Mouse (Mus musculus) intestine, embryonic 16.5 days (tissue): ENCODE results near the gene Pmp22. TPM values are rescaled to one million over a fixed set of nuclear protein-coding genes. Genes with fewer than 3 reads are reported as not detected.

Source experiments
- ATAC-seq: fragments of 200-750 bp; cut with Nextera tagmentation; 2 replicates; pipeline ENCODE4 v1.8.0; 2017; ENCODE audit warnings: moderate TSS enrichment, moderate library complexity
- H3K27ac ChIP-seq: fragments of 300-500 bp; sonication (generic); 2 replicates; pipeline ENCODE4 v1.5.1; 2014; ENCODE audit warnings: mild to moderate bottlenecking, low read length
- H3K27me3 ChIP-seq: fragments of 300-500 bp; sonication (generic); replicated peaks from 2 replicates; pipeline ENCODE4 v1.6.1; 2014; ENCODE audit warnings: low read length, control low read depth, mixed read lengths; ENCODE audit not compliant: control insufficient read depth, insufficient read depth
- H3K36me3 ChIP-seq: fragments of 300-500 bp; sonication (generic); 2 replicates; pipeline ENCODE4 v1.6.1; 2014; ENCODE audit warnings: low read length, control low read depth; ENCODE audit not compliant: control insufficient read depth, insufficient read depth
- H3K4me1 ChIP-seq: fragments of 300-500 bp; sonication (generic); 2 replicates; pipeline ENCODE4 v1.6.1; 2014; ENCODE audit warnings: low read length, control low read depth, mixed read lengths; ENCODE audit not compliant: control insufficient read depth, insufficient read depth
- H3K4me2 ChIP-seq: fragments of 300-500 bp; sonication (generic); 2 replicates; pipeline ENCODE4 v1.6.1; 2014; ENCODE audit warnings: low read depth, low read length, control low read depth
- H3K4me3 ChIP-seq: fragments of 300-500 bp; sonication (generic); 2 replicates; pipeline ENCODE4 v1.5.1; 2014; ENCODE audit warnings: mild to moderate bottlenecking, low read length
- H3K9ac ChIP-seq: fragments of 300-500 bp; sonication (generic); 2 replicates; pipeline ENCODE4 v1.6.1; 2014; ENCODE audit warnings: low read depth, low read length
- H3K9me3 ChIP-seq: fragments of 300-500 bp; sonication (generic); 2 replicates; pipeline ENCODE4 v1.6.1; 2016; ENCODE audit warnings: low read length, control low read depth; ENCODE audit not compliant: control insufficient read depth
- WGBS: fragments of 180-500 bp; shearing (Covaris S2); extraction: QIAGEN DNeasy Blood & Tissue Kit; methylation state at CpG from one replicate; pipeline ENCODE4 v1.1.7; 2014; 5-methylcytosine and 5-hydroxymethylcytosine counted together
- polyA plus RNA-seq: library from polyadenylated mRNA; unstranded; fragments of >200 nt; fragmentation: Nextera tagmentation; extraction: Ambion mirVana; gene quantifications from 2 replicates; pipeline ENCODE4 v1.2.1, GENCODE M21; 2015

Gene Pmp22
- polyA plus RNA-seq, 1 experiment from 2014 or later = 110 TPM

- no peak for ATAC-seq
- Histone ChIP-seq H3K36me3 (no peaks in the 10 kb centered on the region), H3K9me3 (no peaks in the 10 kb centered on the region), H3K27me3 (no peaks in the 10 kb centered on the region), H3K27ac (no peak overlapping the region), H3K4me2 (no peak overlapping the region), H3K4me1 (peaks cover 15% of the 10 kb centered on the region), H3K4me3 (no peak overlapping the region), H3K9ac (no peak overlapping the region)
- 38% methylated on average over 4 of the region's 4 CpGs for WGBS
Measured at GRCm38 (mm10) chr11:63122776-63123350, 5.9 kb upstream of the Pmp22 start.

DNA sequence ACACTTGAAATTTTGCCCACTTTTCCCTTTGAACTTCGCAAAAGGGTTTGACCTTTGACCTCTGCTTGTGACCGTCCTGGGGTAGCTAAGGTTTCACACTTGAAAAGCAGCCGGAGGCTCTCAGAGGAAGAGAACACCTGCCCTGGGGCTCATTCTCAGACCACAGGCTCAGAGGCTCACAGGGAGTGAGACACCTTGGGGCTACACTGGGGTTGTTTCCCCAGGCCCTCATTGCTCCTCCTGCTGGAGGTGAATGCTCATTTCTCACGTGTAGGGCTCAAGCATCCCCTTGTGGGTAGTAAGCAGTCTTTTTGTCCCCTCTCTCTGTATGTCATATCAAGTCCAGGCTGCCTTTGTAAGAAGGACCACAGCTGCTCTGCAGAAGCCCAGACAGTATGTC, 4.5 kb upstream of the Pmp22 start:
- Histone ChIP-seq H3K4me2 (no peak overlapping the region), H3K9ac (no peak overlapping the region), H3K27ac (no peak overlapping the region), H3K36me3 (no peaks in the 10 kb centered on the region), H3K27me3 (no peaks in the 10 kb centered on the region), H3K4me3 (no peak overlapping the region), H3K4me1 (peaks cover 19% of the 10 kb centered on the region), H3K9me3 (no peaks in the 10 kb centered on the region)
- no peak for ATAC-seq
- whole genome bisulfite sequencing = 16% methylated on average over 4 of the region's 4 CpGs

DNA sequence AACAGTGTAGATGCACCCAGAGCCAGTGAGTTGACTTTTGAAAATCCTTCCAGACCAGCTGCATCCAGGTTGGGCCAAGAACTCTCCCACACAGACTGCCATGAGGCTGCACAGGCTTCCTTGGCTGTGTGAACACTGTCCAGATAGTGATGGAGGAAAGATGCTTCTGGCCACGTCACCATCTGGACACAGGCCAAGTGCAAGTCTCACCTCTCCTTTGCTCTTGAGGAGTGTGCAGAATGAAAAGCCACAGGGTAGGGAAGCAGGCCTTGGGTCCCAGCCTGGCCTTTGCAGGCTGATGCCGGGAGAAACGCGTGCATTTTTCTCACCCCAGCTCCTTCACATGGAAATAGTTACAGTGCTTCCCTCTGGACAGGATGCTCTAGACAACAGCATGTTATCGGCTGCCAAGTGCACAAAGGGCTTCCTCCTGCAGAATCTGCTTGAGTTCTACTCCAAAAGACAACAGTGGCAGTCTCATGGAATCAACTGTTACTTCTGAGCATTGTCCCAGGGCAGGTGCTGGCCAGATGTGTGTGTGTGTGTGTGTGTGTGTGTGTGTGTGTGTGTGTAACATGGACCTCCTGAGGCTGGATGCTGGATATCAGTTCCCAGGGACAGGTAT, 2.8 kb upstream of the Pmp22 start:
- Histone ChIP-seq H3K9me3 (no peaks in the 10 kb centered on the region), H3K27ac (peak overlapping the region; percentile 45), H3K36me3 (no peaks in the 10 kb centered on the region), H3K9ac (no peak overlapping the region), H3K27me3 (peaks cover 5% of the 10 kb centered on the region), H3K4me2 (no peak overlapping the region), H3K4me3 (no peak overlapping the region), H3K4me1 (peaks cover 32% of the 10 kb centered on the region)
- 47% methylated on average over 5 of the region's 5 CpGs for WGBS
- peak; percentile 59 for ATAC-seq

- WGBS = 81% methylated on average over 8 of the region's 8 CpGs
- H3K27ac ChIP-seq = no peak overlapping the region
- ATAC-seq = no peak
- H3K4me3 ChIP-seq = no peak overlapping the region
- H3K27me3 ChIP-seq = peaks cover 13% of the 10 kb centered on the region
- no peak overlapping the region for H3K4me2 ChIP-seq
- H3K9me3 ChIP-seq = no peaks in the 10 kb centered on the region
- H3K9ac ChIP-seq = no peak overlapping the region
- H3K4me1 ChIP-seq = peaks cover 35% of the 10 kb centered on the region
- H3K36me3 ChIP-seq = no peaks in the 10 kb centered on the region
Measured at GRCm38 (mm10) chr11:63126976-63127375, 1.8 kb upstream of the Pmp22 start.

DNA sequence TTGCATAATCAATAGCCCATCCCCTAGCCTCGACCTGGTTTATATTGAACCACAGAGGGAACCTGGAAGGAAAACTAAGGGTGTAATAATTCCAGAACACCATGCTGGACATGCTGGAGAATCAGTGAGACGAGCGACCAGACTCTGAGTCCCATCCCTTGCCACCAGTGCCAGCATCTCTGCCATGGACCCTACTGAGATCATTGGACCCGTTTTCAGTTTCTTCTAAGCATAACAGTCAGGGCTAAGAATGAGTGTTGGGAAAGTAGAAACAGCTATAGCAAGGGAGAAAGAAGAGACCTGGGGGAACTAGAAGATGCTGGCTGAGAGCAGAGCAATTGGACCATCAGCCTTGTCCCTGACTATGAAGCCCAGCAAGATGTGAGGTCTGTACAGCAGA, 1.3 kb upstream of the Pmp22 start:
- WGBS = 83% methylated on average over 4 of the region's 4 CpGs
- Histone ChIP-seq H3K4me1 (peaks cover 35% of the 10 kb centered on the region), H3K27me3 (peaks cover 18% of the 10 kb centered on the region), H3K9me3 (no peaks in the 10 kb centered on the region), H3K4me3 (no peak overlapping the region), H3K27ac (no peak overlapping the region), H3K9ac (no peak overlapping the region), H3K4me2 (no peak overlapping the region), H3K36me3 (no peaks in the 10 kb centered on the region)
- no peak for ATAC-seq

- Histone ChIP-seq H3K4me3 (peak overlapping the region; percentile 6), H3K27me3 (peaks cover 24% of the 10 kb centered on the region), H3K9me3 (no peaks in the 10 kb centered on the region), H3K36me3 (no peaks in the 10 kb centered on the region), H3K9ac (no peak overlapping the region), H3K4me1 (peaks cover 34% of the 10 kb centered on the region), H3K27ac (no peak overlapping the region), H3K4me2 (peak overlapping the region; percentile 19; the same call in 1 of the 2 replicates)
- ATAC-seq = no peak
- WGBS = 28% methylated on average over 9 of the region's 9 CpGs
Measured at GRCm38 (mm10) chr11:63129375-63129774, 593 bp downstream of the Pmp22 start.

- Histone ChIP-seq H3K9ac (no peak overlapping the region), H3K9me3 (no peaks in the 10 kb centered on the region), H3K4me3 (0 out of 2 replicates have a peak overlapping the region, but pooled peaks have one; percentile 17), H3K4me1 (peaks cover 34% of the 10 kb centered on the region), H3K27ac (no peak overlapping the region), H3K36me3 (no peaks in the 10 kb centered on the region), H3K4me2 (0 out of 2 replicates have a peak overlapping the region, but pooled peaks have one; percentile 2), H3K27me3 (peaks cover 24% of the 10 kb centered on the region)
- 33% methylated on average over 12 of the region's 12 CpGs for WGBS
- ATAC-seq = no peak
Measured at GRCm38 (mm10) chr11:63129840-63130239, 1.1 kb downstream of the Pmp22 start.

DNA sequence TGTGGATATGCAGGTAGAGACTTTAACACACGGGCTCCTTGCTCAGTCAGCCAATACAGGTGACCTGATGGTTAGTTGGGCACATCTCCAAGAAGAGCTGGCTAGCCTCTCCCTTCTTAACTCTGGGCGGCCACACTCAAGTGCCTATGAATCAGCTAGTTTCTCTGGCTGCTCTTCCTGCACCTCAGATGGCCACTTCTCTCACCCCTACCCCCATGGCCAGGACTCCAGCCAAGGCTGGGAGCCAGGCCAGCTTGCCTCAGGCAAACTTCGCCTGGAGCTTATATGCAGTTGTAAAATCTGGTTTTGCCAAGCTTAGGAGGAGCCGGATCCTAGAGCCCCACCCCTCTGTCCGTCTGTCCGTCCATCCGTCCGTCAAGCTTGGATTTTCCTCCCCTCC, 1.7 kb downstream of the Pmp22 start:
- Histone ChIP-seq H3K27ac (peak overlapping the region; percentile 96; the same call in 1 of the 2 replicates), H3K27me3 (peaks cover 24% of the 10 kb centered on the region), H3K4me2 (peak overlapping the region; percentile 63), H3K36me3 (no peaks in the 10 kb centered on the region), H3K4me1 (peaks cover 39% of the 10 kb centered on the region), H3K4me3 (peak overlapping the region; percentile 61), H3K9ac (no peak overlapping the region), H3K9me3 (no peaks in the 10 kb centered on the region)
- WGBS = 47% methylated on average over 8 of the region's 8 CpGs
- no peak for ATAC-seq

- peaks cover 24% of the 10 kb centered on the region for H3K27me3 ChIP-seq
- H3K36me3 ChIP-seq = no peaks in the 10 kb centered on the region
- H3K4me2 ChIP-seq = peak overlapping the region; percentile 63
- WGBS = 5% methylated on average over 33 of the region's 33 CpGs
- peak; percentile 47; the same call in 1 of the 2 replicates for ATAC-seq
- peak overlapping the region; percentile 96 for H3K27ac ChIP-seq
- H3K9ac ChIP-seq = peak overlapping the region; percentile 85
- no peaks in the 10 kb centered on the region for H3K9me3 ChIP-seq
- peaks cover 36% of the 10 kb centered on the region for H3K4me1 ChIP-seq
- H3K4me3 ChIP-seq = peak overlapping the region; percentile 61
Measured at GRCm38 (mm10) chr11:63131001-63131692, 2.4 kb downstream of the Pmp22 start.
